Mouse (Mus musculus): Measurements from ENCODE around the gene Gm3542. TPM values are rescaled to one million over a fixed set of nuclear protein-coding genes. Genes with fewer than 3 reads are reported as not detected.
"Not testable (repeated sequence)": the region's sequence is repeated elsewhere in the genome, so short reads cannot be mapped to it uniquely, and the experiment has no call there.

Gm3542 gene
- not detected in 2 replicates for polyA plus RNA-seq (2014; fragmentation: Nextera tagmentation; extraction: Ambion mirVana)

GRCm38 (mm10) chr14:5334828-5335227 is at the start of gene Gm3542:
TSS of gene Gm3542 (minus strand) at chr14:5334928.
- not testable (repeated sequence) for H3K27ac ChIP-seq (ENCODE audit: low read depth); H3K4me1 ChIP-seq (replicated peaks; ENCODE audit: control insufficient read depth, insufficient read depth, low read length); H3K9me3 ChIP-seq (ENCODE audit: control insufficient read depth, low read length); H3K9ac ChIP-seq (ENCODE audit: low read length); H3K36me3 ChIP-seq (ENCODE audit: control insufficient read depth, insufficient read depth, low read length); ATAC-seq (replicated peaks; ENCODE audit: low FRiP score, low TSS enrichment, low read depth); DNase-seq (ENCODE audit: low spot score); H3K4me3 ChIP-seq (ENCODE audit: low read depth, low read length); H3K4me2 ChIP-seq (ENCODE audit: low read length); H3K27me3 ChIP-seq (replicated peaks; ENCODE audit: control insufficient read depth, insufficient read depth, low read length)
- no CpG with 5 or more reads among the region's 2 CpGs for WGBS

Other genes starting within 250 kb of the Gm3542 start
- gene Gm8279, start 203.4 kb downstream of the Gm3542 start, polyA plus RNA-seq (2014; fragmentation: Nextera tagmentation; extraction: Ambion mirVana), result not detected in 2 replicates
- gene Gm3317, start 170.4 kb downstream of the Gm3542 start, polyA plus RNA-seq (2014; fragmentation: Nextera tagmentation; extraction: Ambion mirVana), result not detected in 2 replicates
- gene Gm8271, start 149.1 kb downstream of the Gm3542 start, polyA plus RNA-seq (2014; fragmentation: Nextera tagmentation; extraction: Ambion mirVana), result not detected in 2 replicates
- gene Gm3526, start 74.3 kb downstream of the Gm3542 start, polyA plus RNA-seq (2014; fragmentation: Nextera tagmentation; extraction: Ambion mirVana), result not detected in 2 replicates
- 0.12 and 0.19 TPM in 2 replicates for gene Gm3500, start 54.1 kb upstream of the Gm3542 start, polyA plus RNA-seq (2014; fragmentation: Nextera tagmentation; extraction: Ambion mirVana)
- gene Gm3194, start 120.5 kb upstream of the Gm3542 start, polyA plus RNA-seq (2014; fragmentation: Nextera tagmentation; extraction: Ambion mirVana), result 0.54 and 1.1 TPM in 2 replicates
- gene Gm8246, start 142.9 kb upstream of the Gm3542 start, polyA plus RNA-seq (2014; fragmentation: Nextera tagmentation; extraction: Ambion mirVana), result not detected in 2 replicates
- not detected in 2 replicates for gene Gm3187, start 149.3 kb upstream of the Gm3542 start, polyA plus RNA-seq (2014; fragmentation: Nextera tagmentation; extraction: Ambion mirVana)
- 0.81 and 1.9 TPM in 2 replicates for gene Gm3488, start 166.7 kb upstream of the Gm3542 start, polyA plus RNA-seq (2014; fragmentation: Nextera tagmentation; extraction: Ambion mirVana)
- gene Gm3532, start 203.6 kb upstream of the Gm3542 start, polyA plus RNA-seq (2014; fragmentation: Nextera tagmentation; extraction: Ambion mirVana), result not detected in 2 replicates